Mouse (Mus musculus) liver, embryonic 16.5 days (tissue): ENCODE measurements around the gene Slc44a2. TPM values are rescaled to one million over a fixed set of nuclear protein-coding genes. Genes with fewer than 3 reads are reported as not detected.
A peak's percentile ranks its signal among the peaks of the same experiment; 100 is the strongest.

Experiments used
- ATAC-seq: fragments of 200-750 bp; cut with Nextera tagmentation; 2 replicates; pipeline ENCODE4 v1.8.0; 2017; ENCODE audit warnings: low read depth, mild to moderate bottlenecking, moderate number of reproducible peaks, moderate library complexity
- H3K27ac ChIP-seq: fragments of 300-500 bp; sonication (generic); 2 replicates; pipeline ENCODE4 v1.5.1; 2014; ENCODE audit warnings: mild to moderate bottlenecking, low read length
- H3K27me3 ChIP-seq: fragments of 300-500 bp; sonication (generic); 2 replicates; pipeline ENCODE4 v1.6.1; 2014; ENCODE audit warnings: low read depth, low read length, mixed read lengths; ENCODE audit not compliant: control insufficient read depth, insufficient read depth
- H3K36me3 ChIP-seq: fragments of 300-500 bp; sonication (generic); 2 replicates; pipeline ENCODE4 v1.6.1; 2014; ENCODE audit warnings: mild to moderate bottlenecking; ENCODE audit not compliant: control insufficient read depth, insufficient read depth
- H3K4me1 ChIP-seq: fragments of 300-500 bp; sonication (generic); 2 replicates; pipeline ENCODE4 v1.6.1; 2014; ENCODE audit warnings: low read depth, low read length, mixed read lengths; ENCODE audit not compliant: control insufficient read depth
- H3K4me2 ChIP-seq: fragments of 300-500 bp; sonication (generic); 2 replicates; pipeline ENCODE4 v1.6.1; 2014; ENCODE audit warnings: low read depth, low read length, mixed read lengths
- H3K4me3 ChIP-seq: fragments of 300-500 bp; sonication (generic); 2 replicates; pipeline ENCODE4 v1.5.1; 2014; ENCODE audit warnings: low read depth, mild to moderate bottlenecking, low read length
- H3K9ac ChIP-seq: fragments of 300-500 bp; sonication (generic); 2 replicates; pipeline ENCODE4 v1.6.1; 2014; ENCODE audit warnings: low read depth, low read length
- H3K9me3 ChIP-seq: fragments of 300-500 bp; sonication (generic); replicated peaks from 2 replicates; pipeline ENCODE4 v1.6.1; 2016; ENCODE audit warnings: low read length; ENCODE audit not compliant: control insufficient read depth
- WGBS: fragments of 180-500 bp; shearing (Covaris S2); extraction: QIAGEN DNeasy Blood & Tissue Kit; methylation state at CpG from one replicate; pipeline ENCODE4 v1.1.7; 2014; ENCODE audit not compliant: insufficient replicate concordance; 5-methylcytosine and 5-hydroxymethylcytosine counted together
- polyA plus RNA-seq: library from polyadenylated mRNA; unstranded; fragments of >200 nt; fragmentation: Nextera tagmentation; extraction: Ambion mirVana; gene quantifications from 2 replicates; pipeline ENCODE4 v1.2.1, GENCODE M21; 2015

Gene Slc44a2
- polyA plus RNA-seq, 1 experiment from 2014 or later = 16.9 TPM

GRCm38 (mm10) chr9:21352463-21353372 is 32.2 kb downstream of the Slc44a2 start:
- Histone ChIP-seq H3K9me3 (no peaks in the 10 kb centered on the region), H3K36me3 (no peaks in the 10 kb centered on the region), H3K27ac (no peak overlapping the region), H3K27me3 (no peaks in the 10 kb centered on the region), H3K9ac (no peak overlapping the region), H3K4me2 (no peak overlapping the region), H3K4me1 (peaks cover 8% of the 10 kb centered on the region), H3K4me3 (no peak overlapping the region)
- 13% methylated on average over 20 of the region's 20 CpGs for WGBS
- peak; percentile 48; the same call in 1 of the 2 replicates for ATAC-seq

GRCm38 (mm10) chr9:21353373-21353686 is 32.8 kb downstream of the Slc44a2 start:
- H3K4me1 ChIP-seq = peaks cover 8% of the 10 kb centered on the region
- H3K4me3 ChIP-seq = no peak overlapping the region
- no peak overlapping the region for H3K9ac ChIP-seq
- H3K36me3 ChIP-seq = no peaks in the 10 kb centered on the region
- no peaks in the 10 kb centered on the region for H3K27me3 ChIP-seq
- H3K9me3 ChIP-seq = no peaks in the 10 kb centered on the region
- ATAC-seq = no peak
- no peak overlapping the region for H3K4me2 ChIP-seq
- H3K27ac ChIP-seq = no peak overlapping the region
- WGBS = 42% methylated on average over 2 of the region's 2 CpGs

- H3K4me1 ChIP-seq = peaks cover 8% of the 10 kb centered on the region
- no peak overlapping the region for H3K4me2 ChIP-seq
- H3K4me3 ChIP-seq = no peak overlapping the region
- H3K27me3 ChIP-seq = no peaks in the 10 kb centered on the region
- no peaks in the 10 kb centered on the region for H3K36me3 ChIP-seq
- no peak for ATAC-seq
- H3K9me3 ChIP-seq = no peaks in the 10 kb centered on the region
- no peak overlapping the region for H3K27ac ChIP-seq
- no peak overlapping the region for H3K9ac ChIP-seq
- WGBS = 74% methylated on average over 6 of the region's 6 CpGs
These were observed 34.3 kb downstream of the Slc44a2 start for GRCm38 (mm10) chr9:21354796-21355195.

- Histone ChIP-seq H3K9me3 (no peaks in the 10 kb centered on the region), H3K4me2 (no peak overlapping the region), H3K9ac (no peak overlapping the region), H3K36me3 (no peaks in the 10 kb centered on the region), H3K4me3 (no peak overlapping the region), H3K27me3 (peaks cover 1% of the 10 kb centered on the region; the same call in 1 of the 2 replicates), H3K27ac (no peak overlapping the region), H3K4me1 (peaks cover 8% of the 10 kb centered on the region)
- 0% methylated on average over 1 of the region's 1 CpGs for WGBS
- peak; percentile 42 for ATAC-seq
These were observed 36.7 kb downstream of the Slc44a2 start for GRCm38 (mm10) chr9:21356981-21357718.

DNA sequence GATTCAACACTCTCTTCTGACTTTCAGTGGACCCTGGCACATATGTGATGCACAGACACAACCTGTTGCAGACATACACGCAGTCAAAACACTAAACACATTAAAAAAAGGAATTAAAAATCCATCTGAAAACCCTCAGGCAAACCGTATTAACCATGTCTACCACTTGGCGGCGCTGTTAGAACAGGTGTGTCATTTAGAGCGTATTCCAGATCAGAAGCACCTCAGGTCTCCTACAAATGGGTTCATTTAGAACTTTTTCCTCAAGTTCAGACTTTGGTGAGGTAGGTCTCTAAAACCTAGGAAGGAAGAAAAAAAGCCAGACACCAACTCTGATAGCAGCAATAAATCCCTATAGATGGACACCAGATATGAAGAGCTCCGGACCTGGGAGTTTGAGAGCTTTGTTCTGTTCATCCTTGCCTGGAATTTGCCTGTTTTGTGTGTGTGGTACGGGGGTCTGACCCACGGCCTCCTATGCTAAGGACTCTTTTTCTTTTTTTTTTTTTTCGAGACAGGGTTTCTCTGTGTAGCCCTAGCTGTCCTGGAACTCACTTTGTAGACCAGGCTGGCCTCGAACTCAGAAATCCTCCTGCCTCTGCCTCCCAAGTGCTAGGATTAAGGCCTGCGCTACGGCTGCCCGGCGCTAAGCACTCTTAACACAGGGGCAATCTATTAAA is 46.2 kb downstream of the Slc44a2 start:
- Histone ChIP-seq H3K4me1 (peaks cover 19% of the 10 kb centered on the region), H3K4me2 (peak overlapping the region; percentile 93), H3K9me3 (no peaks in the 10 kb centered on the region), H3K9ac (peak overlapping the region; percentile 65), H3K4me3 (peak overlapping the region; percentile 81), H3K27ac (peak overlapping the region; percentile 96), H3K27me3 (peaks cover 2% of the 10 kb centered on the region; the same call in 1 of the 2 replicates), H3K36me3 (no peaks in the 10 kb centered on the region)
- 24% methylated on average over 14 of the region's 14 CpGs for WGBS
- ATAC-seq = no peak

GRCm38 (mm10) chr9:21367357-21368111 is 47.0 kb downstream of the Slc44a2 start, which contains the start of gene Ilf3:
Ilf3 (plus strand) TSS chr9:21367871.
- peaks cover 19% of the 10 kb centered on the region for H3K4me1 ChIP-seq
- H3K4me3 ChIP-seq = peak within 1 kb of the TSS; percentile 81
- WGBS = under 1% methylated on average over 55 of the region's 66 CpGs
- H3K9ac ChIP-seq = peak within 1 kb of the TSS; percentile 65
- ATAC-seq = peak; percentile 89
- no peaks in the 10 kb centered on the region; the same call in 1 of the 2 replicates for H3K27me3 ChIP-seq
- H3K9me3 ChIP-seq = no peaks in the 10 kb centered on the region
- peak within 1 kb of the TSS; percentile 96 for H3K27ac ChIP-seq
- no peaks in the 10 kb centered on the region for H3K36me3 ChIP-seq
- H3K4me2 ChIP-seq = peak within 1 kb of the TSS; percentile 93

DNA sequence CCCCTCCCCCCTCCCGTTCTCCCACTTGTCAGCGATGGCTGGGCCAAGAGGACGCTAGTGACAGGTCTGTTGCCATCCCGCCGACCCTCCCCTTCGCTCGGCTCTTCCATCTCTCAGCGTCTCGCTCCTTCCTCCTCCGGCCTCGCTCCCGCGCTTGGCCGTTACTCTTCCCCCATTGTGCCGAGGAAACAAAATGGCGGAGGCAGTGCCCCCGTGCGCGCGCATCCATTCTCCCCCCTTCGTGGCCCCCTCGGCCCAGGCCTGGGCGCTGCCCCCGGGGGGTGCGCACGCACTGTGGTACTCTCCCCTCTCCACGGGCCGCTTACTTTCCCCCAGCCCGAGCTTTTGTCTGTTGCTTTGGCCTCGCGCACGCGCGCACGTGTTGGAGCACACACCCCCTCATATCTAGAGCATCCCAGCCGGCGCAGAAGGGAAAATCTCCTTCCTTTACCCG is 47.7 kb downstream of the Slc44a2 start:
- ATAC-seq = peak; percentile 9; the same call in 1 of the 2 replicates
- Histone ChIP-seq H3K27me3 (no peaks in the 10 kb centered on the region; the same call in 1 of the 2 replicates), H3K4me1 (peaks cover 19% of the 10 kb centered on the region), H3K9me3 (no peaks in the 10 kb centered on the region), H3K4me3 (peak overlapping the region; percentile 81), H3K27ac (peak overlapping the region; percentile 60), H3K9ac (peak overlapping the region; percentile 63), H3K4me2 (peak overlapping the region; percentile 93), H3K36me3 (no peaks in the 10 kb centered on the region)
- WGBS = under 1% methylated on average over 38 of the region's 38 CpGs

- Histone ChIP-seq H3K27me3 (no peaks in the 10 kb centered on the region; the same call in 1 of the 2 replicates), H3K36me3 (no peaks in the 10 kb centered on the region), H3K27ac (no peak overlapping the region), H3K4me1 (peaks cover 19% of the 10 kb centered on the region), H3K9me3 (no peaks in the 10 kb centered on the region), H3K9ac (peak overlapping the region; percentile 63), H3K4me3 (peak overlapping the region; percentile 81), H3K4me2 (peak overlapping the region; percentile 93)
- ATAC-seq = no peak
- WGBS = 41% methylated on average over 11 of the region's 11 CpGs
These were observed 48.6 kb downstream of the Slc44a2 start for GRCm38 (mm10) chr9:21369080-21369479.
